24 mouse cellular contexts compared by ENCODE assay signal in genomic region chr5:144344592-144344991, GRCm38 (mm10). TPM values are rescaled to one million over a fixed set of nuclear protein-coding genes. Genes with fewer than 3 reads are reported as not detected.
DNase-seq lines count a peak whose midpoint lies in the region; ATAC-seq and TF ChIP-seq lines count a peak whose summit lies in the region.
"Had no signal": no experiment of that assay in that cellular context is flagged by ENCODE, and none has a peak within 500 bp of the region (broad histone marks: within the 10 kb centered on the region; RNA-seq: fewer than 3 reads in every experiment).

No protein-coding gene starts in this region.

- peaks cover 50% of the 10 kb centered on the region for H3K79me2 ChIP-seq in C2C12 (ENCODE audit: control insufficient read depth, insufficient read depth)

- WGBS in forebrain, embryonic 14.5 days: 82% methylated on average over 6 of the region's 6 CpGs

- H3K36me3 ChIP-seq in C2C12 (ENCODE audit: control insufficient read depth, insufficient read depth): no peaks in the 10 kb centered on the region
- no peaks in the 10 kb centered on the region for H3K36me3 ChIP-seq in forebrain, embryonic 14.5 days (ENCODE audit: control insufficient read depth, insufficient read depth, low read length)
- H3K36me3 ChIP-seq: hindbrain, embryonic 15.5 days; midbrain, embryonic 13.5 days had no signal

- no peak overlapping the region for H3K4me2 ChIP-seq in forebrain, embryonic 14.5 days (ENCODE audit: low read length)
- H3K4me2 ChIP-seq: heart, embryonic 11.5 days; hindbrain, embryonic 15.5 days; midbrain, embryonic 13.5 days had no signal

- no peaks in the 10 kb centered on the region for H3K4me1 ChIP-seq in forebrain, embryonic 14.5 days (ENCODE audit: control insufficient read depth, insufficient read depth, low read length)
- H3K4me1 ChIP-seq: hindbrain, embryonic 15.5 days; megakaryocyte, embryonic 14.5 days; midbrain, embryonic 13.5 days had no signal

- no peaks in the 10 kb centered on the region for H3K27me3 ChIP-seq in C2C12 (ENCODE audit: control insufficient read depth, insufficient read depth, insufficient read length)
- no peaks in the 10 kb centered on the region for H3K27me3 ChIP-seq in forebrain, embryonic 14.5 days (replicated peaks; ENCODE audit: control insufficient read depth, insufficient read depth, low read length)
- H3K27me3 ChIP-seq: hindbrain, embryonic 15.5 days; midbrain, embryonic 13.5 days; Patski had no signal

- peak; percentile 48 for DNase-seq in heart, adult 11 months
- DNase-seq in heart, adult 9 months (ENCODE audit: low spot score in 2 of 2): no peak
- DNase-seq in induced T-regulatory cell, adult 2 months (ENCODE audit: low read depth): peak; percentile 20
- DNase-seq in thymus, postnatal 14 days: peak; percentile 4
- DNase-seq in forebrain, embryonic 14.5 days (ENCODE audit: low spot score): no peak
- DNase-seq in kidney, postnatal 36 days: no peak
- DNase-seq: adrenal gland, adult 8-10 months; cerebellum, adult 8-10 months; cerebellum, postnatal 36 days; forebrain, postnatal 0 days; kidney, adult 9 months; kidney, postnatal 14 days; lung, adult 18-20 months; lung, postnatal 10 days; spleen, adult 18-20 months had no signal

- no peak overlapping the region for H3K9ac ChIP-seq in forebrain, embryonic 14.5 days (ENCODE audit: low read length)
- H3K9ac ChIP-seq: forebrain, postnatal 0 days; hindbrain, embryonic 15.5 days; midbrain, embryonic 13.5 days had no signal

- H3K79me3 ChIP-seq in C2C12 (ENCODE audit: low read depth): peaks cover 13% of the 10 kb centered on the region

- H3K4me3 ChIP-seq in C2C12 (ENCODE audit: insufficient read depth, poor library complexity, severe bottlenecking): no peak overlapping the region
- no peak overlapping the region for H3K4me3 ChIP-seq in forebrain, embryonic 14.5 days (ENCODE audit: low read depth, low read length)
- H3K4me3 ChIP-seq: hindbrain, embryonic 15.5 days; layer of hippocampus, adult 2 months; megakaryocyte, embryonic 14.5 days; midbrain, embryonic 13.5 days had no signal

- no peak overlapping the region for H3K27ac ChIP-seq in forebrain, embryonic 14.5 days (ENCODE audit: low read depth, low read length)
- H3K27ac ChIP-seq: hindbrain, embryonic 15.5 days; layer of hippocampus, adult 2 months; midbrain, embryonic 13.5 days had no signal

- TF ChIP-seq CTCF in C2C12 (IDR thresholded peaks at IDR 0.05; ENCODE audit: control insufficient read depth, insufficient read depth, insufficient read length): no peak

- H3K9me3 ChIP-seq in forebrain, embryonic 14.5 days (replicated peaks; ENCODE audit: control insufficient read depth, low read length): no peaks in the 10 kb centered on the region
- H3K9me3 ChIP-seq: hindbrain, embryonic 15.5 days; megakaryocyte, embryonic 14.5 days; midbrain, embryonic 13.5 days had no signal

- ATAC-seq in inflammation-experienced regulatory T-cells, adult 6 months: no peak
- ATAC-seq in forebrain, embryonic 14.5 days: no peak
- ATAC-seq: forebrain, postnatal 0 days; intestine, embryonic 16.5 days; midbrain, embryonic 13.5 days; Patski had no signal

- no peak overlapping the region for H3ac ChIP-seq in C2C12 (ENCODE audit: control insufficient read depth, insufficient read length, low read depth)

TF ChIP-seq in C2C12, 6 proteins besides CTCF, POLR2A, EP300 and RAD21:
- peak; percentile 78 for TF ChIP-seq MYOD1 (IDR thresholded peaks at IDR 0.05; ENCODE audit: control insufficient read depth, insufficient read length, low read depth)
- no peak for TF ChIP-seq CEBPB (IDR thresholded peaks at IDR 0.05; ENCODE audit: low read depth)
- no peak for TF ChIP-seq MYOG (IDR thresholded peaks at IDR 0.05; ENCODE audit: control insufficient read depth, extremely low read depth, insufficient read length)
- TF ChIP-seq MAX (IDR thresholded peaks at IDR 0.05): peak; percentile 29
- TF ChIP-seq FOSL1 (IDR thresholded peaks at IDR 0.05; ENCODE audit: insufficient read depth, low read length, poor library complexity, severe bottlenecking): no peak
- TF ChIP-seq USF1 (IDR thresholded peaks at IDR 0.05; ENCODE audit: low read depth): peak; percentile 81

RNA-seq across cellular contexts. Expression of gene Baiap2l1, which starts 13.3 kb away (rescaled TPM):
- polyA plus RNA-seq in C2C12 (2012; fragmentation: generic; extraction: Trizol): 18.9 TPM
- 1 to 10 TPM in 1 of 3 experiments, under 1 TPM in 2; 0.43 to 1.2 (median 0.67) TPM for polyA plus RNA-seq in inflammation-experienced regulatory T-cells, adult 6 months (2017; shearing (Covaris generic))
- 0.81 and 1.1 TPM in 2 replicates for polyA plus RNA-seq in forebrain, embryonic 14.5 days (2014; fragmentation: Nextera tagmentation; extraction: Ambion mirVana)

Comparison
In these comparisons a context has a peak if more than half of its experiments do, and no peak if none do; other contexts are left out.
1. DNase-seq: peak in heart, adult 11 months (single experiment), induced T-regulatory cell, adult 2 months (single experiment) and thymus, postnatal 14 days (single experiment); none in heart, adult 9 months (0 of 2), forebrain, embryonic 14.5 days (single experiment) and kidney, postnatal 36 days (0 of 2).